Mouse (Mus musculus): ENCODE measurements around the gene Olfr156.

DNA sequence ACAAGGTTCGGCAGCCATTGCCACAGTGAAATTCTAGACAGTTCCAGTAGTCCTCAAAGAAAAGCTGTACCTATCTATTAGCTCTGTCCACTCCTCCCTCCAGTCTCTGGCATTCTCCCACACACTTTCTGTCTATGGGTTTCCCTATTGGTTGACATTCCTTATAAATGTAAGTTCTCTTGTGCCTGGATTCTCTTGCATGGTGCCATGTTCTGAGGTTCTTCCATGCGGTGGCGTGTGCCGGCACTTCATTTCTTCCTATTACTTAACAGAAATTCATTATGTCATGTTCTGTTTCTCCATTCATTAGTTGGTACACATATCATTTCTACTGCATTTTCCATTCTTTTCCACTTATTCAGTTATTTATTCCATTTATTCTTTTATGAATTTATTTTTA lies 5.1 kb upstream of the Olfr156 start:
- no peak for TF ChIP-seq CTCF (IDR thresholded peaks at IDR 0.05; ENCODE audit: low read depth)
- TF ChIP-seq EP300 (IDR thresholded peaks at IDR 0.05; ENCODE audit: low read depth): no peak
